Mouse (Mus musculus): ENCODE results near the gene Mef2b.
A peak's percentile ranks its signal among the peaks of the same experiment; 100 is the strongest.
"Not testable (repeated sequence)": the region's sequence is repeated elsewhere in the genome, so short reads cannot be mapped to it uniquely, and the experiment has no call there.

Gene Mef2b

GRCm38 (mm10) chr8:70181212-70181902 is 41.8 kb downstream of the Mef2b start:
- no peak for DNase-seq

- no peak for DNase-seq
Measured at GRCm38 (mm10) chr8:70181903-70182252, 42.4 kb downstream of the Mef2b start.

GRCm38 (mm10) chr8:70183194-70183593 is 43.7 kb downstream of the Mef2b start:
- DNase-seq = no peak

- DNase-seq = no peak
Measured at GRCm38 (mm10) chr8:70188707-70189106, 49.2 kb downstream of the Mef2b start.

GRCm38 (mm10) chr8:70193238-70193637 is 53.7 kb downstream of the Mef2b start:
- DNase-seq = no peak

GRCm38 (mm10) chr8:70194191-70194590 is 54.7 kb downstream of the Mef2b start:
- no peak for DNase-seq

GRCm38 (mm10) chr8:70195762-70196161 is 56.3 kb downstream of the Mef2b start:
- DNase-seq = no peak

GRCm38 (mm10) chr8:70197603-70198002 is 58.1 kb downstream of the Mef2b start:
- DNase-seq = no peak

GRCm38 (mm10) chr8:70200098-70200681 is 60.7 kb downstream of the Mef2b start:
- peak; percentile 67 for DNase-seq

GRCm38 (mm10) chr8:70201417-70201816 is 61.9 kb downstream of the Mef2b start:
- no peak for DNase-seq

GRCm38 (mm10) chr8:70203072-70203471 is 63.6 kb downstream of the Mef2b start:
- DNase-seq = no peak

GRCm38 (mm10) chr8:70204757-70205156 is 65.2 kb downstream of the Mef2b start:
- DNase-seq = no peak

- no peak for DNase-seq
Measured at GRCm38 (mm10) chr8:70208130-70208529, 68.6 kb downstream of the Mef2b start.

GRCm38 (mm10) chr8:70210538-70210937 is 71.0 kb downstream of the Mef2b start:
- no peak for DNase-seq

GRCm38 (mm10) chr8:70211275-70211674 is 71.8 kb downstream of the Mef2b start:
- no peak for DNase-seq

GRCm38 (mm10) chr8:70211726-70212111 is 72.2 kb downstream of the Mef2b start:
- peak in 1 of 2 experiments; percentile 73 for DNase-seq

GRCm38 (mm10) chr8:70212112-70213055 is 72.9 kb downstream of the Mef2b start, which contains the start of gene Slc25a42:
Gene Slc25a42, minus strand, starts transcription at chr8:70212305.
- peak; percentile 98 for DNase-seq

- no peak for DNase-seq
Measured at GRCm38 (mm10) chr8:70214411-70214810, 74.9 kb downstream of the Mef2b start.

- DNase-seq = no peak
Measured at GRCm38 (mm10) chr8:70215092-70215491, 75.6 kb downstream of the Mef2b start.

- not testable (repeated sequence) for DNase-seq
Measured at GRCm38 (mm10) chr8:70216161-70216560, 76.7 kb downstream of the Mef2b start.

- DNase-seq = peak; percentile 75 to 83
Measured at GRCm38 (mm10) chr8:70216566-70216965, 77.1 kb downstream of the Mef2b start.

All from cerebellum, postnatal 25 days (tissue).